Mouse (Mus musculus) hindbrain, postnatal 0 days (tissue): ENCODE data around the gene Plk2. TPM values are rescaled to one million over a fixed set of nuclear protein-coding genes. Genes with fewer than 3 reads are reported as not detected.

Source experiments
- ATAC-seq: fragments of 200-750 bp; cut with Nextera tagmentation; 2 replicates; pipeline ENCODE4 v1.8.0; 2017; ENCODE audit warnings: mild to moderate bottlenecking, moderate TSS enrichment, moderate library complexity
- DNase-seq: peaks from one replicate; pipeline ENCODE4 v3.0.0-alpha.2; 2015; ENCODE audit warnings: low spot score
- H3K27ac ChIP-seq: fragments of 300-500 bp; sonication (generic); 2 replicates; pipeline ENCODE4 v1.5.1; 2014; ENCODE audit warnings: mild to moderate bottlenecking
- H3K27me3 ChIP-seq: fragments of 300-500 bp; sonication (generic); 2 replicates; pipeline ENCODE4 v1.6.1; 2014; ENCODE audit warnings: low read length, mixed read lengths; ENCODE audit not compliant: insufficient read depth
- H3K36me3 ChIP-seq: fragments of 300-500 bp; sonication (generic); 2 replicates; pipeline ENCODE4 v1.6.1; 2014; ENCODE audit warnings: low read length, mixed read lengths; ENCODE audit not compliant: insufficient read depth
- H3K4me1 ChIP-seq: fragments of 300-500 bp; sonication (generic); 2 replicates; pipeline ENCODE4 v1.6.1; 2014; ENCODE audit warnings: antibody characterized with exemption, low read length, mixed read lengths; ENCODE audit not compliant: insufficient read depth
- H3K4me2 ChIP-seq: fragments of 300-500 bp; sonication (generic); 2 replicates; pipeline ENCODE4 v1.6.1; 2014; ENCODE audit warnings: low read depth, mild to moderate bottlenecking, low read length, moderate library complexity, mixed read lengths
- H3K4me3 ChIP-seq: fragments of 300-500 bp; sonication (generic); 2 replicates; pipeline ENCODE4 v1.5.1; 2014; ENCODE audit warnings: low read length
- H3K9ac ChIP-seq: fragments of 300-500 bp; sonication (generic); replicated peaks from 2 replicates; pipeline ENCODE4 v1.6.1; 2014; ENCODE audit warnings: mild to moderate bottlenecking, low read length, moderate library complexity, mixed read lengths
- H3K9me3 ChIP-seq: fragments of 300-500 bp; sonication (generic); 2 replicates; pipeline ENCODE4 v1.6.1; 2016; ENCODE audit warnings: low read length, mixed read lengths
- CTCF ChIP-seq: IDR thresholded peaks from 2 replicates; pipeline ENCODE4 v1.5.1; 2016; ENCODE audit warnings: antibody characterized with exemption, control low read depth, low read depth
- WGBS: fragments of 180-500 bp; shearing (Covaris S2); extraction: QIAGEN DNeasy Blood & Tissue Kit; methylation state at CpG from one replicate; pipeline ENCODE4 v1.1.7; 2014; 5-methylcytosine and 5-hydroxymethylcytosine counted together
- polyA plus RNA-seq: library from polyadenylated mRNA; unstranded; fragments of >200 nt; fragmentation: Nextera tagmentation; extraction: Ambion mirVana; gene quantifications from 2 replicates; pipeline ENCODE4 v1.2.1, GENCODE M21; 2015
- total RNA-seq: library from RNA; depleted of rRNA; stranded (reverse); fragments of >200 nt; gene quantifications from 2 replicates; pipeline ENCODE4 v1.2.3, GENCODE M21; 2014; rRNA removed

Plk2 gene
- total and polyA plus RNA-seq, 2 experiments from 2014 or later = 81.9 to 86.2 TPM

DNA sequence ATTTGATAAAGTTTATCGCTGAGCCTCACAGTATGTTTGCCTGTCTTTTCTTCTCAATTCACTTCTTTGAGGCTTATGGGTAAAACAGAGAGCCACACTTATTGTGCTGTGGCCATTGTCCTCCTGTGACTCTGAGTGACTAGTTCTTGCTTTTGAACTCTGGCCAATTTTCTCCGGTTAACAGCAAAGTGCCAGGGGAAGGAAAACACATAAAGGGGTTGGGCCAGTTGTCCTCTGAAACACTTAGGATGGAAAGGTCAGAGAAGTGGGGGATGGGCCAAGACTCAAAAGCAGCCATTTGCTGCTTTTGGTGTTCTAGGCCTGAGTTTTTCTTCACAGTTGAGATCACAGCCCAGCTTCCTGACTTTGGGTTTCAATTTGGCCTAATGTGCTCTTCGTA, 50.0 kb downstream of the Plk2 start:
- ATAC-seq (no peak), DNase-seq (peak; percentile 18)
- no peaks in the 10 kb centered on the region for H3K4me1 ChIP-seq
- H3K9me3 ChIP-seq = no peaks in the 10 kb centered on the region
- H3K9ac ChIP-seq = no peak overlapping the region
- no peak overlapping the region for H3K27ac ChIP-seq
- TF ChIP-seq CTCF = no peak
- H3K4me3 ChIP-seq = no peak overlapping the region
- no peaks in the 10 kb centered on the region for H3K36me3 ChIP-seq
- WGBS = 40% methylated on average over 3 of the region's 3 CpGs
- H3K4me2 ChIP-seq = no peak overlapping the region
- H3K27me3 ChIP-seq = no peaks in the 10 kb centered on the region

- WGBS = 75% methylated on average over 6 of the region's 6 CpGs
- no peak for TF ChIP-seq CTCF
- H3K36me3 ChIP-seq = no peaks in the 10 kb centered on the region
- no peak overlapping the region for H3K27ac ChIP-seq
- DNase-seq (no peak), ATAC-seq (no peak)
- H3K4me1 ChIP-seq = no peaks in the 10 kb centered on the region
- no peak overlapping the region for H3K9ac ChIP-seq
- no peak overlapping the region for H3K4me2 ChIP-seq
- no peaks in the 10 kb centered on the region for H3K27me3 ChIP-seq
- no peaks in the 10 kb centered on the region for H3K9me3 ChIP-seq
- no peak overlapping the region for H3K4me3 ChIP-seq
Measured at GRCm38 (mm10) chr13:110446434-110446833, 51.6 kb downstream of the Plk2 start.

DNA sequence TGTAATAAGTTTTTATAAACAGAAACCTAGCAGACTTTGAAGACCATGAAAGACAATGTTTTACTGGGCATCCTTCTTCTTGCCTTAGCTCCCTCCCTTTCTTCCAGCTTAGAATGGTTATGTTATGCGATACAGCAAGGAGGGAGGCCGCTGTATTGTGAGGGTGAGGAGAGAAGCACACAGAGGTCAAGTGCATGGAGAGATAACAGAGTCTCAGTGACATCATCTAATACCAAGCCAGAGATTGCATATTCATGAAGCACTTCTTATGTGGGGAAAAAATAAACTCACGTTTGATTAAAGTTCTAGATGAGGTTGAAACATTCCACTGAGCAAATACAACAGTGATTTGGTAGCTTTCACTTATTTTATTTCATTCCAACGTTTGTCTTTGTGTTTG, 55.2 kb downstream of the Plk2 start:
- H3K27me3 ChIP-seq = no peaks in the 10 kb centered on the region
- H3K9ac ChIP-seq = no peak overlapping the region
- no peaks in the 10 kb centered on the region for H3K4me1 ChIP-seq
- no peaks in the 10 kb centered on the region for H3K36me3 ChIP-seq
- 65% methylated on average over 4 of the region's 4 CpGs for WGBS
- H3K4me3 ChIP-seq = no peak overlapping the region
- H3K4me2 ChIP-seq = no peak overlapping the region
- H3K27ac ChIP-seq = no peak overlapping the region
- no peak for DNase-seq
- no peak for TF ChIP-seq CTCF
- no peaks in the 10 kb centered on the region for H3K9me3 ChIP-seq
- ATAC-seq = no peak

Other genes with a start within 250 kb of the Plk2 start
- gene Rab3c, start 114.0 kb upstream of the Plk2 start, total RNA-seq = 125 and 126 TPM in 2 replicates
- gene Rab3c, start 114.0 kb upstream of the Plk2 start, polyA plus RNA-seq = 126 and 130 TPM in 2 replicates
- not detected in 2 replicates for gene Gapt, start 37.8 kb upstream of the Plk2 start, total RNA-seq
- gene Gapt, start 37.8 kb upstream of the Plk2 start, polyA plus RNA-seq = 0.06 TPM in 1 of 2 replicates, not detected in the other